Mouse (Mus musculus) lung, embryonic 14.5 days (tissue): ENCODE results near the gene Slc5a6. TPM values are rescaled to one million over a fixed set of nuclear protein-coding genes. Genes with fewer than 3 reads are reported as not detected.
A peak's percentile ranks its signal among the peaks of the same experiment; 100 is the strongest.

ENCODE experiments used
- ATAC-seq: fragments of 200-750 bp; cut with Nextera tagmentation; 2 replicates; pipeline ENCODE4 v1.8.0; 2017; ENCODE audit warnings: mild to moderate bottlenecking, moderate TSS enrichment, moderate library complexity; ENCODE audit not compliant: insufficient read depth
- DNase-seq: peaks from one replicate; pipeline ENCODE4 v3.0.0-alpha.2; 2015
- H3K27ac ChIP-seq: fragments of 300-500 bp; sonication (generic); 2 replicates; pipeline ENCODE4 v1.5.1; 2014; ENCODE audit warnings: low read depth, mild to moderate bottlenecking, moderate library complexity
- H3K27me3 ChIP-seq: fragments of 300-500 bp; sonication (generic); 2 replicates; pipeline ENCODE4 v1.6.1; 2014; ENCODE audit warnings: low read length, control low read depth; ENCODE audit not compliant: insufficient read depth
- H3K36me3 ChIP-seq: fragments of 300-500 bp; sonication (generic); 2 replicates; pipeline ENCODE4 v1.6.1; 2014; ENCODE audit warnings: control low read depth; ENCODE audit not compliant: insufficient read depth
- H3K4me1 ChIP-seq: fragments of 300-500 bp; sonication (generic); 2 replicates; pipeline ENCODE4 v1.6.1; 2014; ENCODE audit warnings: antibody characterized with exemption, control low read depth; ENCODE audit not compliant: insufficient read depth
- H3K4me2 ChIP-seq: fragments of 300-500 bp; sonication (generic); 2 replicates; pipeline ENCODE4 v1.6.1; 2014; ENCODE audit warnings: mild to moderate bottlenecking
- H3K4me3 ChIP-seq: fragments of 300-500 bp; sonication (generic); 2 replicates; pipeline ENCODE4 v1.5.1; 2014; ENCODE audit warnings: low read depth, low read length
- H3K9ac ChIP-seq: fragments of 300-500 bp; sonication (generic); 2 replicates; pipeline ENCODE4 v1.6.1; 2014
- H3K9me3 ChIP-seq: fragments of 300-500 bp; sonication (generic); 2 replicates; pipeline ENCODE4 v1.6.1; 2016; ENCODE audit warnings: low read depth, low read length, control low read depth
- CTCF ChIP-seq: IDR thresholded peaks from 2 replicates; pipeline ENCODE4 v1.5.1; 2016; ENCODE audit warnings: antibody characterized with exemption, low read depth
- whole genome bisulfite sequencing: fragments of 180-500 bp; shearing (Covaris S2); extraction: QIAGEN DNeasy Blood & Tissue Kit; methylation state at CpG from one replicate; pipeline ENCODE4 v1.1.7; 2014; 5-methylcytosine and 5-hydroxymethylcytosine counted together
- polyA plus RNA-seq: library from polyadenylated mRNA; unstranded; fragments of >200 nt; fragmentation: Nextera tagmentation; extraction: Ambion mirVana; gene quantifications from 2 replicates; pipeline ENCODE4 v1.2.1, GENCODE M21; 2014

Gene Slc5a6
- 7.2 and 8.0 TPM in 2 replicates for polyA plus RNA-seq

DNA sequence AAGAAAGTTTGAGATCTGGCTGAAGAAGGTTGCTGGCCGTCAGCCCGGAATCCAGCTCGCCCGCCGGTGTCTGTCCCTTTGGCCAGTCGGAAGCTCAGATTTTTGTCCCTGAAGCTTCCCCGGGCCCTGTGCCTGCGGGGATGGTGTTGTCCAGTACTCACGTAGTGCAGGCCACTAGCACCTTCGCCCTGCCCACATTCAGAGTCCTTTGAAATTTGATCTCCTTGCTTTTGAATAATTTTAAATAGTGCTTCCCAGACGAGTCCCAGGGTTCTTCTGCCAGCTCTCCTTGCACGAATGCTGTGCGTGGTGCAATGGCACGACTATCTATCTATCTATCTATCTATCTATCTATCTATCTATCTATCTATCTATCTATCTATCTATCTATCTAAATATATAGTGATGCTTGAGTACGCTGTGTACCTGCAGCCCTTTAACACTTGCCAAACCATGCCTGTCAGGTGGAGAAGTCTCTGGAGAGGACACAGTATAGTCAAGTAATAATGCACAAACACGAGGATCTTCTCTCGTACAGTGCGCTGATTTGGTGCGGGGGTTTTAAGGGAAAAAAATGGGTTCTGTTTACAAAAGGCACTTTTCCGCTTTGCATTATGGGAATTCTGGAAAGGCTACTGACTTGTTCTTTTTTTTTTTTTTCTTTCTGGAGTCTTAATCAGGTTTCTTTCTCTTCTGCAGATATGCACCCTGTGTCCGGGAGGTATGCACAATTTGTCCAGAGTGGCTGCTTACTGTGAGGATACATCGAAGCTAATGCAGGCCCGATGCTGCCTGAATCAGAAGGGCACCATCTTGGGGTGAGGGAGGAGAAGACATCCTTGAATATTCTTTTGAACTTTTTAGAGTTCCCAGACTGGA lies at the start of gene Slc5a6:
Gene Slc5a6 (minus strand): TSS at position 162 of the 879 bp plus-strand sequence.
- Histone ChIP-seq H3K27ac (peak within 1 kb of the TSS; percentile 95), H3K27me3 (no peaks in the 10 kb centered on the region), H3K4me2 (peak within 1 kb of the TSS; percentile 94), H3K9ac (peak within 1 kb of the TSS; percentile 80), H3K4me3 (peak within 1 kb of the TSS; percentile 70), H3K9me3 (no peaks in the 10 kb centered on the region), H3K36me3 (peaks cover 6% of the 10 kb centered on the region; the same call in 1 of the 2 replicates), H3K4me1 (peaks cover 3% of the 10 kb centered on the region; the same call in 1 of the 2 replicates)
- under 1% methylated on average over 23 of the region's 23 CpGs for WGBS
- peak; percentile 83 for DNase-seq
- peak; percentile 65 for TF ChIP-seq CTCF
- peak; percentile 48 for ATAC-seq

DNA sequence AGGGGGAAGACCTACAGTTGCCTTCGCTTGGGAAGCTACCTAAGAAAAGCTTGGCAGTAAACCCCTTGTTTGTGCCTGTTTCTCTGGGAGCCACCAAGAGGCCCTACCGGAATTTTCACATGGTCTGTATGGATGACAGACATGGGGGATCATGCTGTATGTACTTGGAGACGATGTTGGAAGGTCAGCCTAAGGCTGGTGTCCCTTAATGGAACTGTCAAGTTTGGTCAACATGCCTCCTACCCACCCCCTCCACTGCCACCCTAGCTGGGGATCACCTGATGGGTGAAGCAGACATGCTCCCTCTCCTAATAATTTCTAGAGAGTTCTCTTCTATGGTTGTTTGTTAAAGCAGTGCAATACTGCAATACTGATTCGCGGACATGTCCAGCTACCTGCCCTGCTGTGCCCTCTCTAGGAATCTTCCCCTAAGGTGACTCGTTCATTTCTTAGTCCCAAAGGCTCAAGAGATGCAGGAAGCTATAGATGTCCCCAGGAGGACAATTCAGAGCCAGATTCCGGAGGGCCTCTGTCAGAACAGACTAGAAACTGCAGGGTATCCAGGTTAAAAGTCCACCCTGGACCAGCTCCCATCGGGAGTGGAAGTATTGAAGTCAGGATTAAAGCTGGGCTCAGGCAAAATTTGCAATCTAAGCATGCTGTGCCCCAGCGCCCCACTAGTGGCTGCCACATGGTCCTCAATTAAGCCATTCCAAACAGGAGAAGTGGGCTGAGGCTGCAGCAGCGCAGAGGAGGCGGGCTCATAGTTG lies 47.2 kb upstream of the Slc5a6 start:
- Histone ChIP-seq H3K4me2 (peak overlapping the region; percentile 68), H3K9me3 (no peaks in the 10 kb centered on the region), H3K4me3 (peak overlapping the region; percentile 31; the same call in 1 of the 2 replicates), H3K9ac (no peak overlapping the region), H3K4me1 (peaks cover 4% of the 10 kb centered on the region; the same call in 1 of the 2 replicates), H3K27me3 (peaks cover 68% of the 10 kb centered on the region), H3K27ac (no peak overlapping the region), H3K36me3 (no peaks in the 10 kb centered on the region)
- no peak for TF ChIP-seq CTCF
- ATAC-seq, result no peak
- WGBS, result 26% methylated on average over 11 of the region's 11 CpGs
- DNase-seq, result no peak

DNA sequence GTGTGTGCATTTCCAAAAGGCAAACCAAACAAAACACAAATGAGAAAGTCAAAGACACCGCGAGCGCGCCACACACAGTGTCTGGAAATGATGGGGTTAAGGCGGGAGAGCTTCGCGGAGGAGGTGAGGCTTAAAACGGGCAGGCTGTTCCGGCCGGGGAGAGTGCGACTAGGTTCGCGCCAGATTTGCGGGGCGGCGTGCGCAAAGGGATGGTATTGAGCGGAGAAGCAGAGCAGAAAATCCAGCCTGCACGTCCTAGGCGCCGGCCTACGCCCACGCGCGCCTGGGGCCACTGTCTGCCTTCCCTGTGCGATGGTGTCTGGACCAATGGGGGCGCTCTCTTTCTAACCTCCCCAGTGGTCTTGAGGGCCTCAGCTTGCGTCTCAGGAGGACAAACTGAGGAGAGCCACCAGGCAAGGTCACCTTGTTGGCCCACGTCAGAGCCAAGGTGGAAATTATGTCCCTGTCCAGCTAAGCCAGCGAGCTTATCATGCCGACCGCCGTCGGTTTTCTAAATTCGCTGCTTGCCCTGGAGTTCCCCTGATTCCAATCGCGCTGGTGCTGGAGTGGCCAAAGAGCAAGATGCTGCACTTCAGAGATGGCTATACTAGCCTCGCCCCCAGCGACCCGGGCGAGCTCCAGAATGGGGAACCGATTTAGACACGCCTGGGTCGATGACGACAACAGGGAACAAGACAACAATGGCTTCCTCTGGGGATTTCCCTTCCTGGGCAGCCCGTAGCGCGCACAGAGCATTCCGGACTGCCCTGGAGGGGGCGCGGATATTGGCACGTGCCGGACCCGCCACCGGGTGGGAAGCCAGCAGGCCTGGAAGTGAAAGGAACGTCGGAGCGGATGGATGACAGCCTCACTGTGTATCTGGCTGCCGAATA lies 46.3 kb upstream of the Slc5a6 start:
- under 1% methylated on average over 59 of the region's 59 CpGs for WGBS
- ATAC-seq (peak; percentile 71; the same call in 1 of the 2 replicates), DNase-seq (peak; percentile 74)
- Histone ChIP-seq H3K4me1 (peaks cover 4% of the 10 kb centered on the region; the same call in 1 of the 2 replicates), H3K27me3 (peaks cover 77% of the 10 kb centered on the region), H3K27ac (no peak overlapping the region), H3K36me3 (no peaks in the 10 kb centered on the region), H3K4me2 (peak overlapping the region; percentile 68), H3K4me3 (peak overlapping the region; percentile 31), H3K9ac (no peak overlapping the region), H3K9me3 (no peaks in the 10 kb centered on the region)
- TF ChIP-seq CTCF, result peak; percentile 41

DNA sequence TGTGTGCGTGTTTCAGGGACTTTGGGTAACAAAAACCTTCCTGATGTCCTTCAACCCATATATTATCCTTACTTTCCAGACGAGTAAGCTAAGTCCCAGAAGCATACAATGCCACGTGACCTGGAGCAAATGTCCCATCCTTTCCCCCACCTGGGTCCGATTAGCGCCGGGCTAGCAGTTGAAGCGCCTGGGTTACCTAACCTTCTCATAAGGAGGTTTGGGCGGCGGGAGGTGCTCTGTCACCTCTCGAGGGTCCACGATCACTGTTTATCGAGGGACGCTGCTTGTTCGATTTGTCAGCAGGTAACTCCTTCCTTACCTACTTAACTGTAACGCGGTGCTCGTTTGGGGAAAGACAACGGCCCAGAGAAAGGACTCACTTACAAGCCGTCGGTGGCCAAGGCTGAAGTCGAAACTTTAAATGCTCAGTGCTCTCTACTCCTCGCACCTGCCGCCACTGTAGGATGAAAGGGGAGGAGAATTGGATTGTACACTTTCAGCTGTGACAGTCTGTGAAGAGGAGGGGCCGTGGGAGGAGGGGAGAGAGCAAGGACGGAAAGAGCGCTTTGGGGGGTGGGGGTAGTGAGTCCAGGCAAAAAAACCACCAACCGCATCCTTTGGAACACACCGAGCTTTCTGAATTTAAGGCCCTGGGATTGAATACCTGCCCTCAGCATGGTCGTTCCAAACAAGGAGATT lies 45.5 kb upstream of the Slc5a6 start:
- Histone ChIP-seq H3K36me3 (no peaks in the 10 kb centered on the region), H3K27ac (no peak overlapping the region), H3K27me3 (peaks cover 85% of the 10 kb centered on the region), H3K9ac (no peak overlapping the region), H3K4me2 (peak overlapping the region; percentile 68), H3K4me3 (peak overlapping the region; percentile 31), H3K4me1 (peaks cover 4% of the 10 kb centered on the region; the same call in 1 of the 2 replicates), H3K9me3 (no peaks in the 10 kb centered on the region)
- DNase-seq (no peak), ATAC-seq (no peak)
- WGBS, result 3% methylated on average over 29 of the region's 29 CpGs
- no peak for TF ChIP-seq CTCF

DNA sequence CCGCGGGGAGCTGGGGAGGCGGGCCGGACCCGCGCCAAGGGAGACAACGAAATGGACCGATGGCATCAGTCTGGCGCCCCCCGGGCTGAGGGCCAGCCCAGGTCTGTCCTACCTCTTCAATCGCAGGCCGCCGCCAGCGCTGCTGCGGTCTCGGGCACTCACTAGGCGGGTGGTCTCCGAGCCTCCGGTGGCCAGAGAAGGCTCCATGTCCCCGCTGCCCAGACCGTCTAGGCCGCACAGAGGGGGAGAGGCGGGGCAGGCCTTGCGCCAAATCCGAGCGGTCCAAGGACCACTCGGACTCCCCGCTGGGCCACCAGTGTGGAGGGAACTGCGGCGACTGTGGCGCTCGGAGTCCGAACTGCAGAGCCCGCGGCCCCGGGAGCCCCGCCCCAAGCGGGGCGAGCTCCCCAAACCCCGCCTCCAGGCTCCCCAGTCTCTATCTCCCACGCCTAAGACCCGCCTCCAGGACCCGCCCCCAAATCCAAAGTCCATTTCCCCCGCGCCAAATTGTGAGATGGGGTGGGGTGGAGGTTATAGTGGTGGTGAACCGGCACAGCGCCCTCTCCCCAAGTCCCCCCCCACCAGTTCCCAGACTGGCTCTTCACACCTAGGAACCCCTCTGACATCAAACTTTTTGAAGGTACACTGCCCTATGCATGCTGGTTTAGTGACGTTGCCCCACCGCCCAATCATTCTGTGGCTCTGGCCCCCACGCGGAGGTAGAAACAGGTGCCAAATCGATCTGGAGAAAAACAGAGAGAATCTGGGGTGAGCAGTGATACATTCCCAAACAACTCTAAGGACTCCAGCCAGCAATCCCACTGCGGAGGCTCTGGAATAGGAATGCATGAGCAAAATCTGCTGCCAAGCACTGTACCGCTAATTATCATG lies 44.7 kb upstream of the Slc5a6 start:
- H3K9ac ChIP-seq, result 0 out of 2 replicates have a peak overlapping the region, but pooled peaks have one; percentile 15
- H3K27me3 ChIP-seq, result peaks cover 86% of the 10 kb centered on the region
- peak overlapping the region; percentile 39 for H3K4me3 ChIP-seq
- no peaks in the 10 kb centered on the region for H3K36me3 ChIP-seq
- peaks cover 4% of the 10 kb centered on the region; the same call in 1 of the 2 replicates for H3K4me1 ChIP-seq
- ATAC-seq (peak; percentile 75), DNase-seq (peak; percentile 68)
- WGBS, result 1% methylated on average over 51 of the region's 54 CpGs
- no peak for TF ChIP-seq CTCF
- no peak overlapping the region for H3K27ac ChIP-seq
- H3K4me2 ChIP-seq, result peak overlapping the region; percentile 68
- no peaks in the 10 kb centered on the region for H3K9me3 ChIP-seq
